Mouse (Mus musculus): Measurements from ENCODE around the gene Osbp2. TPM values are rescaled to one million over a fixed set of nuclear protein-coding genes. Genes with fewer than 3 reads are reported as not detected.

The Osbp2 gene
- polyA plus RNA-seq, 1 experiment, result 0.52 TPM

DNA sequence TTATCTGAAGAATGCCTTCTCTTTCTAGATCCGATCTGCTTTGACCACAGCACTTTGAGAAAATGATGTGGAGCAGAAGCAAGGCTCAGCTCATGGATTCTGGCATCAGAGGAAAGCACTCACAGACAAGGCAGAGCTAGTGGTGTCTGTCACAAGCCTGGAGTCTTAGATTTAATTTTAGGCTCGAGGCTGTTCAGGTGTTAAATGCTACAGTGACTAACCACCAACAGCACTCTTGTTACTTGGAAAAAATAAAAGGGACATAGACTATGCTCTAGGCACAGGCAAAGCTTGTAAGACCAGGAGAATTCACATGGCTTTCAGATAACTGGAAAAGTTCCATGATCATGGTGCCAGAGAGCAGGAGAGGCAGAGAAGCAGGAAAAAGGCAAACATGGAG is 40.3 kb downstream of the Osbp2 start:
- no peak for TF ChIP-seq CTCF (IDR thresholded peaks at IDR 0.05; ENCODE audit: extremely low read depth, insufficient read length, insufficient replicate concordance, low read depth, low read length)
- TF ChIP-seq POLR2A (IDR thresholded peaks at IDR 0.05; ENCODE audit: low read depth, low read length), result no peak
- no peak overlapping the region for H3K4me3 ChIP-seq (ENCODE audit: low read depth, low read length)
- no peaks in the 10 kb centered on the region for H3K36me3 ChIP-seq (ENCODE audit: control insufficient read depth, insufficient read depth, low read length)
- H3K27me3 ChIP-seq (ENCODE audit: control insufficient read depth, insufficient read depth, low read length), result no peaks in the 10 kb centered on the region
- H3K4me1 ChIP-seq (ENCODE audit: control insufficient read depth, insufficient read depth, insufficient read length, low read length), result no peaks in the 10 kb centered on the region
- H3K27ac ChIP-seq (ENCODE audit: insufficient read depth, low read depth, low read length), result no peak overlapping the region
- WGBS, result 53% methylated on average over 2 of the region's 2 CpGs

DNA sequence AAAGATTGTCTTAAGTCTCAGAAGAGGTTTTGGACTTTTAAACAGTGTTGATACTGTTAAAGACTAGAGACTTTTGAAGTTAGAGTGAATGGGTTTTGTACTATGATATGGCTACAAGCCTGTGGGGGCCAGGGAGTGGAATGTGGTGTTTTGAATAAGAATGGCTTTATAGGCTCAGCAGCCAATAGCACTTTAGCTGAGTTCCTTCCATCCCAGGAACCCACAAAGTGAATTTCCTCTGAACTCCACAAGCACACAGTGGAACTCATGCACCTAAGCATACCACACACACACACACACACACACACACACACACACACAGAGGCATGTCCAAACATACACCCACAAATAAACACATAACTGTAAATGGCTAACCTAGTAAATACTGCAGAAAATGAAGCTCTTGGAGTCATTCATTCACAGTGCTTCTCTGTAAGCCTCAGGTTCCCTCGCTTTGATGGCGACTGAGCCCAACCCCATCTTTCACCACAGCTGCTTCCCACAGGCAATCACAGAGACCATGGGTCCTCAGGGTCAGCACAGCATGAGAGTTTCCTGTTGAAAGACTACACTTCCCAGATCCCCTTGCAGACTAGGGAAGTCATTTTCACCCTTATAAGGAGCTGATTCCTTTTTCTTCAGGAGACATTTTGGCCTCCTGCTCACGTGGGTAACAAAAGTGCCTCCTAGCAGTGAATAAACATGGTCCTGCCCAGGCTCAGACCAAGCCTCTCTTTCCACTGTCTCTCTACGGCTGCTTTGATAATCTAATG is 45.5 kb downstream of the Osbp2 start:
- WGBS, result 27% methylated on average over 4 of the region's 4 CpGs

DNA sequence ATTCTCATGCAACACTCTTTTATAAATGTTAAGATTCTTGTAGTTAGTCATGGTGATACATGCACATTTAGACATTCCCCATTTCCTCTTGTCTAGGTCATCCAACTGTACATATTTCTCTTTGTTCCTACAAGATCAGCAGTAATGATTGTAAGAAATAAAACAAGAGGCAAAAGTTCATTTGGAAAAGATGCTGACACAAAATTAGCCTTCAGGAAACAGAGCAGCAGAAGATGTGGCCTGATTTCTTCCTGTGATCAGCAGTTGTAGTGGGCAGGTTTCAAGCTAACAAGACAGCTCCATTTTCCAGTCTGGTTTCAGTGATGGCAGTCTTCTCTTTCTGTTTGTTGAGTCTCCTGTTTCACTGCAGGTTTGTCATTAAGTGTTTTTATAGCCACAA is 47.8 kb downstream of the Osbp2 start:
- H3K27me3 ChIP-seq (ENCODE audit: control insufficient read depth, insufficient read depth, low read length), result no peaks in the 10 kb centered on the region
- H3K4me1 ChIP-seq (ENCODE audit: control insufficient read depth, insufficient read depth, insufficient read length, low read length), result no peaks in the 10 kb centered on the region
- TF ChIP-seq CTCF (IDR thresholded peaks at IDR 0.05; ENCODE audit: extremely low read depth, insufficient read length, insufficient replicate concordance, low read depth, low read length) (no peak), POLR2A (IDR thresholded peaks at IDR 0.05; ENCODE audit: low read depth, low read length) (no peak)

More for the DNA sequence above, 45.5 kb downstream of the Osbp2 start:
- H3K27ac ChIP-seq (ENCODE audit: insufficient read depth, low read depth, low read length), result no peak overlapping the region
- TF ChIP-seq CTCF (IDR thresholded peaks at IDR 0.05; ENCODE audit: extremely low read depth, insufficient read length, insufficient replicate concordance, low read depth, low read length) (no peak), POLR2A (IDR thresholded peaks at IDR 0.05; ENCODE audit: low read depth, low read length) (no peak)
- H3K36me3 ChIP-seq (ENCODE audit: control insufficient read depth, insufficient read depth, low read length), result no peaks in the 10 kb centered on the region
- no peaks in the 10 kb centered on the region for H3K27me3 ChIP-seq (ENCODE audit: control insufficient read depth, insufficient read depth, low read length)
- H3K4me3 ChIP-seq (ENCODE audit: low read depth, low read length), result no peak overlapping the region
- no peaks in the 10 kb centered on the region for H3K4me1 ChIP-seq (ENCODE audit: control insufficient read depth, insufficient read depth, insufficient read length, low read length)

DNA sequence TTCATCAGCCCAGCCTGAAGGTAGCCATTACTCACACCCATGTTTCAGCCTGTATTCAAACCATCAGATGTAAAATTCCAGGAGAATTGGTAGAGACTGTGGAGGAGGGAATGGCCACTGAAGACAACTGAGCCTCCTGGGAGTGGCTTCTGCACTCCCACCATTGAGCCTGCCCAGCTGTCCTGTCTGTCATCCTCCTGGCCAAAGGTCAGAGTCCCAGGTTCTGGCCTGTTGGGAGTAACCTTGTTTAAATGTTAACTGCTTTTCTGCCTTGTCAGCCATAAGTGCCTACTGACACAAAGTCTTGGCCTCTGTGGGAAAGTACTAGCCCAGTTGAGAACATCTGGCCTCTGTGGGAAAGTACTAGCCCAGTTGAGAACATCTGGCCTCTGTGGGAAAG is 50.4 kb downstream of the Osbp2 start:
- no peaks in the 10 kb centered on the region for H3K36me3 ChIP-seq (ENCODE audit: control insufficient read depth, insufficient read depth, low read length)
- no peak for TF ChIP-seq CTCF (IDR thresholded peaks at IDR 0.05; ENCODE audit: extremely low read depth, insufficient read length, insufficient replicate concordance, low read depth, low read length)
- H3K27ac ChIP-seq (ENCODE audit: insufficient read depth, low read depth, low read length), result no peak overlapping the region
- H3K4me1 ChIP-seq (ENCODE audit: control insufficient read depth, insufficient read depth, insufficient read length, low read length), result no peaks in the 10 kb centered on the region
- H3K27me3 ChIP-seq (ENCODE audit: control insufficient read depth, insufficient read depth, low read length), result no peaks in the 10 kb centered on the region
- H3K4me3 ChIP-seq (ENCODE audit: low read depth, low read length), result no peak overlapping the region

More for the DNA sequence above, 47.8 kb downstream of the Osbp2 start:
- H3K27ac ChIP-seq (ENCODE audit: insufficient read depth, low read depth, low read length), result no peak overlapping the region
- H3K36me3 ChIP-seq (ENCODE audit: control insufficient read depth, insufficient read depth, low read length), result no peaks in the 10 kb centered on the region
- H3K4me3 ChIP-seq (ENCODE audit: low read depth, low read length), result no peak overlapping the region

DNA sequence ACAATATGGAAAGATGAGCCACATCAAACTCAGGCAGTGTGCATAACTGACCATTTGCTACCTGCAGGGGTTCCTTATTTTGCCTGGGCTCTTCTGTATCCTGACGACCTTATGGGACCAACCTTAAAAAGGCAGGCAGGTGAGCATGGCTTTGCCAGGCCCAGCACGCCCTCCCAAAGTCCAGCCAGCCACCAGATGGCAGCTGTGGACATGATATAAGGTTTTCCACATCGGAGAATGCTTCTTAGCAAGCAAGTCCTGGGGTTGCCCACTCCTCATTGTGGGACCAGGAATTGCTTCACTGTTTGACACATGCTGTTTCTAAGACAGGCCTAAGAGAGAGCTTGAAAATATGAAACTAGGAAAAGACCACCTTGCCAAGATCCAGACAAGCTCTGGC is 55.5 kb downstream of the Osbp2 start:
- TF ChIP-seq POLR2A (IDR thresholded peaks at IDR 0.05; ENCODE audit: low read depth, low read length), result no peak
- TF ChIP-seq CTCF (IDR thresholded peaks at IDR 0.05; ENCODE audit: extremely low read depth, insufficient read length, insufficient replicate concordance, low read depth, low read length), result peak; percentile 28; the same call in 1 of the 2 replicates
- no peaks in the 10 kb centered on the region for H3K27me3 ChIP-seq (ENCODE audit: control insufficient read depth, insufficient read depth, low read length)
- no peak overlapping the region for H3K4me3 ChIP-seq (ENCODE audit: low read depth, low read length)
- no peaks in the 10 kb centered on the region for H3K4me1 ChIP-seq (ENCODE audit: control insufficient read depth, insufficient read depth, insufficient read length, low read length)
- H3K36me3 ChIP-seq (ENCODE audit: control insufficient read depth, insufficient read depth, low read length), result no peaks in the 10 kb centered on the region
- H3K27ac ChIP-seq (ENCODE audit: insufficient read depth, low read depth, low read length), result no peak overlapping the region
- WGBS, result 22% methylated on average over 3 of the region's 3 CpGs

DNA sequence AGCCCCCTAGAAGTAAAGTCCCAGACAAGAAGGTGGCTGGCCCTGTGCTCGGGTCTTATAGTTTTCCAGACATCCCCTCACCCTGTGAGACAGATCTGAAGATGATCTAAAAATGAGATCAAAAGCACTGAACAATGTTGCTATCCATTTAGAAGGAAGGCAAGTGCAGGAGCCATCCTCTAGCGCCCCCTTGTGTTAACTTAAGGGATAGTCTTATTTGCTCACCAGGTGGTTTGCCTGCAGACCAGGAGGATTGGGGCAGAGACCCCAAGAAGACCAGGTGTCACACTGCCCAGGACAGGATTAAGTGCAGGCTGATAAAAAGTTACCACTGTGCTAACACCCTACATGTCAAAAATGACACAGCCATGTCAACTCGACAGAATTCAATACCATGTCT is 58.3 kb downstream of the Osbp2 start:
- TF ChIP-seq CTCF (IDR thresholded peaks at IDR 0.05; ENCODE audit: extremely low read depth, insufficient read length, insufficient replicate concordance, low read depth, low read length), result peak; percentile 29; the same call in 1 of the 2 replicates
- TF ChIP-seq POLR2A (IDR thresholded peaks at IDR 0.05; ENCODE audit: low read depth, low read length), result no peak
- Histone ChIP-seq H3K4me1 (ENCODE audit: control insufficient read depth, insufficient read depth, insufficient read length, low read length) (no peaks in the 10 kb centered on the region), H3K27me3 (ENCODE audit: control insufficient read depth, insufficient read depth, low read length) (no peaks in the 10 kb centered on the region), H3K36me3 (ENCODE audit: control insufficient read depth, insufficient read depth, low read length) (no peaks in the 10 kb centered on the region), H3K27ac (ENCODE audit: insufficient read depth, low read depth, low read length) (no peak overlapping the region), H3K4me3 (ENCODE audit: low read depth, low read length) (no peak overlapping the region)
- 19% methylated on average over 3 of the region's 3 CpGs for WGBS

DNA sequence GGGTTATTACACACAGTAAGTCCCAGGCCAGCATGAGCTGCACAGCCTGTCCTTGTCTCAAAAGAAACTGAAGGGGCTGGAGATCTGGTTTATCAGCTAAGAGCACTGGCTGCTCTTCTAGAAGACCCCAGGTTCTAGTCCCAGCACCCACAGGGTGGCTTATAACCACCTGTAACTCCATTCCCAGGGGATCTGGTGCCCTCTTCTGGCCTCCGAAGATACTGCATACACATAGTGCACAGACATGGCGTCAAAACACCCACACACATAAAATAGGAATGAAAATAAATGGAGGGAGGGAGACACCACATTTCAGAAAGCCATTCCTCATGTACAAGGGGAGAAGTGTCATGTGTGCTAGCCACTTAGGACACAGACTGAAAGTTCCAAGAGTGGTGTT is 59.1 kb downstream of the Osbp2 start:
- TF ChIP-seq POLR2A (IDR thresholded peaks at IDR 0.05; ENCODE audit: low read depth, low read length), result no peak
- no peak for TF ChIP-seq CTCF (IDR thresholded peaks at IDR 0.05; ENCODE audit: extremely low read depth, insufficient read length, insufficient replicate concordance, low read depth, low read length)
- no peak overlapping the region for H3K27ac ChIP-seq (ENCODE audit: insufficient read depth, low read depth, low read length)
- no peaks in the 10 kb centered on the region for H3K36me3 ChIP-seq (ENCODE audit: control insufficient read depth, insufficient read depth, low read length)
- no peaks in the 10 kb centered on the region for H3K27me3 ChIP-seq (ENCODE audit: control insufficient read depth, insufficient read depth, low read length)
- H3K4me3 ChIP-seq (ENCODE audit: low read depth, low read length), result no peak overlapping the region
- 93% methylated on average over 2 of the region's 2 CpGs for WGBS
- H3K4me1 ChIP-seq (ENCODE audit: control insufficient read depth, insufficient read depth, insufficient read length, low read length), result no peaks in the 10 kb centered on the region

Measured in small intestine, adult 2 months (tissue).